Mouse (Mus musculus) spleen, adult 2 months (tissue): ENCODE measurements around the gene Mrpl34.
"Not testable (repeated sequence)": the region's sequence is repeated elsewhere in the genome, so short reads cannot be mapped to it uniquely, and the experiment has no call there.

Source experiments
- CTCF ChIP-seq: fragments of 200-500 bp; IDR thresholded peaks from 2 replicates; pipeline ENCODE4 v1.5.1; 2011; ENCODE audit warnings: mild to moderate bottlenecking, inconsistent platforms; ENCODE audit not compliant: insufficient read depth, insufficient read length, insufficient replicate concordance; ENCODE audit errors: extremely low read depth
- POLR2A ChIP-seq: fragments of 200-500 bp; IDR thresholded peaks from 2 replicates; pipeline ENCODE4 v1.6.1; 2011; ENCODE audit warnings: low read depth, low read length, inconsistent platforms

DNA sequence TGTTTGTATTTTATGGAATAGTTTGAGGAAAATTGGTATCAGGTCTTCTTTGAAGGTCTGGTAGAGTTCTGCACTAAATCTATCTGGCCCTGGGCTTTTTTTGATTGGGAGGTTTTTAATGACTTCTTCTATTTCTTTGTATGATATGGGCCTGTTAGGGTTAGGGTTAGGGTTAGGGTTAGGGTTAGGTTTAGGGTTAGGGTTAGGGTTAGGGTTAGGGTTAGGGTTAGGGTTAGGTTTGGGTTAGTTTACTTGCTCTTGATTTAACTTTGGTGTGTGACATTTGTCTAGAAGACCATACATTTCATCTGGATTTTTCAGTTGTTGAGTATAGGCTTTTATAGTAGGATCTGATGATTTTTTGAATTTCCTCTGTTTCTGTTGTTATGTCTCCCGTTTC lies 31.8 kb upstream of the Mrpl34 start:
- not testable (repeated sequence) for TF ChIP-seq CTCF, POLR2A
